Mouse (Mus musculus): Measurements from ENCODE around the gene Cmtm8.

Cmtm8 gene

DNA sequence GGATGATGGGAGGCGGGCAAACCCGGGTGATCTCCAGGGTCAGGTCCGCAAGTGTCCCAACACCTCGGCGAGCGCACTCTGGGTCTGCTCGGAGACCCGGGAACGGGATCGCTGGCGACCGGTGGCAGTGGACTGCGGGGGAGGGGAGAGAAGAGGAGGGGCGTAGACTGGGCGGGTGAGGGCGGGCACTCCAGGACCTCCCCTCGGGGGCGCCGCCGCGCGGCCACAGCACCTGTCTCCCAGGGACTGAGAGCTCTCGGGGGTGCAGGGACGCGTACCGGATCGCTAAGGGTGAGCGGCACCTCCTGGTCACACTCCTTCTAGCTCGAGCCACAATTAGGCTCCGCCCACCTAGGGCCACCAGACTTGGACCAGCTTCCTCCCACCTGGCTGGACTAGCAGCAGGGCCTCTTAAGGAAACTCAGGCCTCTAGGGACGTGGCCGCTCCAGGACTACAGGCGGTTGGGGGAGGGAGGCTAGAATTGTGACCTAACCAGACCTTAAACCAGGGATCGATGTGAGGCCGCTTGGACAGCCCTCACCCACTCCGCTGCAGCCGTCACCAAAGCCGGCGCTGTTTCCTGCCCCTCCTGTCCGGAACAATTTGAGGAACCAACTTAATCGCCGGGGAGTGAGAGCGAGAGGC lies at the start of gene Cmtm8:
Gene Cmtm8, minus strand, starts transcription at position 140 of the 646 bp plus-strand sequence.
- no peak for DNase-seq (ENCODE audit: low read depth)

DNA sequence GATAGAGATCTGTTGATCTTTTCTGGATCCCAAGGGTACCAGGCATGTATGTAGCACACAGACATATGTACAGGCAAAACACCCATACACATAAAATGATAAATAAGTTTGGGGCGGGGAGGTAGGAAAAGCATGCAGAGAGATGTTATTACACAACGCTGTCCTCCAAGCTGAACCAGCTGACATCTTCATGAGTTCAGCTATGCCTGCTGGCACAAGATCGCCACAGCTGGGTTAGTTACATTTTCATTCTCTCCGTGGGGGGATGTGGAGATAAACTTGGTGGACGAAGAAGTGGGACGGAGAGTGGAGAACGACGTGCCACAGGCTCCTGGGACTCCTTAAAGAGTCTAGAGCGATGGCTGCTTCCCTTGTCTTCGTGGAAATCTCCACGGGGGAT lies 49.0 kb upstream of the Cmtm8 start:
- DNase-seq (ENCODE audit: low read depth) = peak; percentile 12

DNA sequence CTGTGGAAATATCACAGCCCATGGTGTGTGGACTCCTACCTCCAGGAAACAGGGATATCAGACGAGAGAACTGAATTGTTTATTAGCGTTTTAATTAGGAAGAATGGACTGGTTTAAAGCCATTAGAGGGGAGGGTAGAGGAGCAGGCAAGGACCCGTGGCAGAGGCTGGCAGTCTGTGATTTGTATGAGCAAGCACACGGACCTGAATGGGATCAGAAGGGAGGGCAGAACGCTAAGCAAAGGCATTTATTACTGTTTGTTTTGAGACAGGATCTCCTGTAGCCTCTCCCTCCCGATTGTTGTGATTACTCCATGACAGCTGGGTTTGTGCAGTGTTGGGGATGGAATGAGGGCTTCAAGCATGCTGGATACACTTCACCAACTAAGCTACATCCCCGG lies 46.4 kb upstream of the Cmtm8 start:
- DNase-seq (ENCODE audit: low read depth) = no peak

DNA sequence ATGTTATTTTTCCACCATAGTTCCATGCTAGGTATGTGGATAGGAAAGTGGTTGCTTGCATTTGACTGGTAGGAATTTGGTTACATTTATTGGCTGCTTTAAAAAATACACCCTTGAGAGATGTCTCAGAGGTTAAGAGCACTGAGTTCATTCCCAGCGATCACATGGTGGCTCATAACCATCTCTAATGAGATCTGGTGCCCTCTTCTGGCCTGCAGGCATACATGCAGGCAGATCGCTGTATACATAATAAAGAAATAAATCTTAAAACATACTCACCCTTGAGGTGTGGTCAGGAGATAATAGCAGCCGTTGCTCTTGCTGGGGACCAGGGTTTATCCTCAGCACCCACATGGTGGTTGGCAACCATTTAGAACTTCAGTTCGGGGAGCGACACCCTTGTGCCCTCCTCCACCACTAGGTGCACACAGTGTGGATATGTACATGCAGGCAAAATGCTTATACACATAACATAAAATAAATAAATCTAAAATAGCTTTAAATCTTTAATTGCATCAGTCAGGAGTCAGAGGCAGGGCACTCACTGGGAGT lies 45.0 kb upstream of the Cmtm8 start:
- no peak for DNase-seq (ENCODE audit: low read depth)

- DNase-seq (ENCODE audit: low read depth) = peak; percentile 43
These were observed 43.7 kb upstream of the Cmtm8 start for GRCm38 (mm10) chr9:114887699-114888098.

DNA sequence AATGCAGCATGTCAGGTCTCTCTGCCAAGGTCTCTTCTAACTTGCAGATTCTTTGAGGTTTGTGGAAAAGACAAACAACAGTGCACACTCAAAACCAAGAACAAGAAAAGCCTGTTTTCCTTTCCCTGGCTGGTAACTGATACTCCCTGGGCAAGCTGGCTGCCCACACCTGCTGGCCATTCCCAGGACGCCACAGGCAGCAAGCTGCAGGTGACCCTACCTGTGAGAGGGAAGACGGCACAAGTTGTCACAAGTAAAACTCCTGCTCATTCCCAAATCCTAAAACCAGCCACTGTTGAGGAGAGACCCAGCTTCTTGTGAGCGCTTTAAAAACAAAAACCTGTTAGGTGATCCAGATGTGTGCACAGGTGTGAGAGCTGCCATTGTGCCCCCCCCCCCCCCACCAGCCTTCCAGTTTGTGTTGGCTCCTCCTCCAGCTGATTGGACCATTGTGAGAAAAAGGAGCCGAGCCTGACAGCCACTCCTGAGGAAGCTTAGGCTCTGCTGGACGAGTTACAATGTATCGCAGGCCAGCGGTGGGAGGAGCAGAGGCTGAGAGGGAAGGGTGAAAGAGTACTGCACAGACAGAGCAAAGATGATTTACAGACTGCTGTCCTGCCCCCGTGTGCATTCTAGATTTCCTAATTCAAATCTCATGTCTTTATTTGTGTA lies 42.2 kb upstream of the Cmtm8 start:
- DNase-seq (ENCODE audit: low read depth) = no peak

DNA sequence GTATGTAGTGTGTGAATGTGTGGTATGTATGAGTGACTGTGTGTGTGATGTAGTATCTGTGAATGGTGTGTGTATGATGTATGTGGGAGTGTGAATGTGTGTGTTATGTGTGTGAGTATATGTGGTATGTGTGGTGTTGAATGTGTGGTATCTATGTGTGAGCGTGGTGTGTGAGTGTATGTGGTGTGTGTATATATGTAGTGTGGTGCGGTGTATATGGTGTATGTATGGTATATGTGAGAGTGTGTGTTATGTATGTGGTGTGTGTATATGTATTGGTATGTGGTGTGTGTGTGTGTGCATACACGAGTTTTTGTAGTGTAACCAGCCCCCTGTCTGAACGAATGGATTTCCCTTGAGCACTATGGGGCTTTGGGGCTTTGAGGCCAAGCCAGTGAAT lies 41.6 kb upstream of the Cmtm8 start:
- no peak for DNase-seq (ENCODE audit: low read depth)

- no peak for DNase-seq (ENCODE audit: low read depth)
These were observed 38.0 kb upstream of the Cmtm8 start for GRCm38 (mm10) chr9:114881977-114882376.

- DNase-seq (ENCODE audit: low read depth) = peak; percentile 54
These were observed 11.4 kb upstream of the Cmtm8 start for GRCm38 (mm10) chr9:114855327-114855726.

GRCm38 (mm10) chr9:114854686-114855085 lies 10.7 kb upstream of the Cmtm8 start:
- DNase-seq (ENCODE audit: low read depth) = no peak

- DNase-seq (ENCODE audit: low read depth) = no peak
These were observed 9.4 kb upstream of the Cmtm8 start for GRCm38 (mm10) chr9:114853336-114853735.

- no peak for DNase-seq (ENCODE audit: low read depth)
These were observed 7.6 kb upstream of the Cmtm8 start for GRCm38 (mm10) chr9:114851419-114852190.

DNA sequence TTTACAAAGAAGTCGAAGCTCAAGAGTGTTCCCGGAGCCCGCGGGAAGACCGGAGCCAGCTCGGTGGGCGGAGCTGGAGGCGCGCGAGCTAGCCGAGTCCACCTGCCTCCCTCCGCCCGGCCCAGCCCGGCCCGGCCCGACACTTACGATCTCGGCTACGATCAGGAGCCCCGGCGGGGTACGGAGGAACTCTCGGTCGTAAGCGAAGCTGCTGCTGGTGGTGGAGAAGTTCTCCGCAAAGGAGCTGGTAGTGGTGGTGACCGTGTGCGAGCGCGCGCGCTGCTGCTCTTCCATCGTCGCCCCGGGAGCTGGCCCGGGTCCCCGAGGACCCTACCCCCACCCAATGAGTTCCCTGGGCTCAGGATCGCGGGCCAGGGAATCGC lies 331 bp downstream of the Cmtm8 start:
- DNase-seq (ENCODE audit: low read depth) = no peak

GRCm38 (mm10) chr9:114842886-114843285 lies 1.1 kb downstream of the Cmtm8 start:
- DNase-seq (ENCODE audit: low read depth) = no peak

GRCm38 (mm10) chr9:114842269-114842668 lies 1.7 kb downstream of the Cmtm8 start:
- no peak for DNase-seq (ENCODE audit: low read depth)

DNA sequence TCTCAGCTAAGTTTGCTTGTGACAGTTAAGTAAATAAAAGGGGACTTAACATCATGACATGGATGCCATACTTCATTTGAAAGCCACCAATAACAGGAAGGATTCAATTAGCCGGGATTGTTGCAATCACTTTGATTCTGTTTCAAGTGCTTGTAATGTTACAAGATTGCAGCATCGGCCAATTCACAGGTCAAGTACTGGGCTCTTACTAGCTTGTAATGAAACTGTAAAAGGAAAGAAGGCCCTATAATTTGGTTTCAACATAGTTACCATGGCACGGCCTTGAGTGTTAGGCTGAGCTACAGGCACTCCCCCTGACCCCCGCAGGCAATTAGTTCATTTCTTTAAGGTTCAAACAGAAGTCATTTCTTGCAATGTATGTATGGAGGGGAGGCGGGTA lies 5.1 kb downstream of the Cmtm8 start:
- no peak for DNase-seq (ENCODE audit: low read depth)

GRCm38 (mm10) chr9:114831527-114831926 lies 12.4 kb downstream of the Cmtm8 start:
- no peak for DNase-seq (ENCODE audit: low read depth)

DNA sequence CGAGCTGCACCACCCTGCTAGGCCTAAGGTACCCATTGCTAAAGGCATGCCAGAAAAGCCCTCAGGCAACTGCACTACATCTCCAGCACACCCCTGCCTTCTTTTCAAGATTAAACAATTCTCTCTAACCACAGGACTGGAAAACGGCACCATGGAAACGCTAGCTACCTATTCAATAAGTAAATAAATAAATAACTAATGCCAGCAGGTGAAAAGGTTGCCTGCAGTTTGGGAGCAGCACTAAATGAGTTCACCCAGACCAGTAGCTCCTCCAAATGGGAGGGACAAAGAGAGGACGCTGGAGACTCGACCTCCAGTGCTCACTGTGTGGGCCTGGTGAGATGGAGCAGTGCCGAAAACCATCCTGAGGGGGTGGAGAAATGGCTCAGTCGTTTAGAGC lies 13.6 kb downstream of the Cmtm8 start:
- DNase-seq (ENCODE audit: low read depth) = no peak

DNA sequence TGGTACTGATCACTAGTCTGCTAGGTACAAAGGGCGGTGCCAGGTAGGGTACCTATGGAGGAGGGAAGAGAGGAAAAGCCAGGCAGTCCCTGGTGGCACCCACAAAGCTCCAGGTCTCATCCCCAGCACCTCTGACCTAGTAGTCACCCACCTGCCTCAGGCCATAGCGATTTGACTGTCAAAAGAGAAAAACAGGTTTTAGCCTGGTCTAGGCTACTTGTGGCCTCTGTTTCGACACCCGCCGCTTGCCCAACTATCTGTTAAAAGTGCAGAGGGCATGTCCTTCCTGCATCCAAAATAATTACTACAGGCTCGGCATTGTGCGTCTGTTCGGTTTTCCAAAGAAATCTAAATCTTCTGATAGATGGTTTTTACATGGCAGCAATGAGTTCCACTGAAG lies 14.3 kb downstream of the Cmtm8 start:
- no peak for DNase-seq (ENCODE audit: low read depth)

DNA sequence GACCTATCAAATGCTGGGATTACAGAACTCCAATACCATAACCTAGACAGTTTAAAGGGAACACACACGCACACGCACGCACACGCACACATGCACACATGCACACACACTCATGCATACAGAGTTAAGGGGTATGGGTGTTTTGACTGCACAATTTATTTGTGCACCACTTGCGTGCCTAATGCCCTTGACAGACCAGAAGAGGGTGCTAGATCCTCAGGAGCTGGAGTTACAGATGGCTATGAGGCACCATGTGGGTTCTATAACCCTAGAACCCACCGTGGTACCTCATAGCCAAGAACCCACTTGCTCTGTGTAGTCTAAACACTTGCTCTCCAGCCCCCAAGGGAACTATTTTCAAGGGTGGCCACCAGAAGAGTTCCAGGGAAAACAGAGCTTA lies 15.6 kb downstream of the Cmtm8 start:
- DNase-seq (ENCODE audit: low read depth) = no peak

DNA sequence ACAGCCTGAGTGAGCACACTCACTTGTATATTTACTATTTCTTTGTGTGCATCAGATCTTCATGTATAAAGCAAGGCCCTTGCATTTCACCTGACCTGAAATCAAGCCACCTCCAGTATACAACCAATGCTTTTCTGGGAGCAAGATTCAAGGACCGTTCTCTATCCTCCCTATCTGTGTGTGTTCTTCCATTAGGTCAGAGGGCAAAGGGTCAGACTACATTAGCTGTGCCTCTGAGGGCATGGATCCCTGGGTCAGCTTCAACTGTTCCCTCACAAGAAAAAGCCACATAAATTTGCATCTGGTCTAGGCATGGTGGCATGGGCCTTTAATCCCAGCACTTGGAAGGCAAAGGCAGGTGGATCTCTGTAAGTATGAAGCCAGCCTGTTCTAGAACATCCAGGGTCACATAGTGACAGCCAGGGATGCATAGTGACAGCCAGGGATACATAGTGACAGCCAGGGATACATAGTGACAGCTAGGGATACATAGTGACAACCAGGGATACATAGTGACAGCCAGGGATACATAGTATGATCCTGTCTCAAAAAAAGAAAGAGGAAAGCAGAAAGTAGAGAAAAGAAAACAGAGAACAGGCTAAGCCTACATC lies 16.6 kb downstream of the Cmtm8 start:
- DNase-seq (ENCODE audit: low read depth) = no peak

DNA sequence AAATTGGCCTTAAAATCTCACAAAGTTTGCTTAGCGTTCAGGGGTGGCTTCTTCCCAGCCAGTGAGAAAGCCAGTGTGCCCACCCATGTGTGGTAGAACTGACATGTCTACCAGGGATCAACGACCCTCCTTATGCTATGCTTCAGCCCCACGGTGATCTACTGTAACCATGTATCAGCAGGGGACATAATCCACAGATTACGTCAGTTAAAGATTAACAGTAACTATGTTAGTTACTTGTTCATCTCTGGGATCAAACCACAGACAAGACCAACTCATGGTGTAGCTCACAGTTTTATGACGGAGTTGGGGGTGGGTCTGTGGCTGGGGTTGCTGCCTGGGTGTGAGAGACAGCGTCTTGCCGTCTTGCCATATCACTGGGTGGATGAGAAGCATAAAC lies 19.8 kb downstream of the Cmtm8 start:
- no peak for DNase-seq (ENCODE audit: low read depth)

Measured in NIH3T3 (cell line).